Mouse (Mus musculus) E14TG2a.4 (cell line): ENCODE data around the gene Tmem143.

ENCODE experiments used
- CTCF ChIP-seq: conservative IDR thresholded peaks from 2 replicates; pipeline ENCODE4 v1.5.1; 2014; ENCODE audit warnings: low read length
- NANOG ChIP-seq: IDR thresholded peaks from 2 replicates; pipeline ENCODE4 v1.6.1; 2014; ENCODE audit warnings: borderline replicate concordance, low read length, mixed read lengths

GRCm38 (mm10) chr7:45892651-45893050 lies 4.1 kb upstream of the Tmem143 start:
- TF ChIP-seq CTCF: no peak
- TF ChIP-seq NANOG: no peak
